Mouse (Mus musculus): ENCODE data around the gene E130309D02Rik. TPM values are rescaled to one million over a fixed set of nuclear protein-coding genes. Genes with fewer than 3 reads are reported as not detected.

The E130309D02Rik gene
- total and polyA plus RNA-seq, 3 experiments, result 13.1 to 17.5 (median 16.9) TPM

- H3K9ac ChIP-seq (ENCODE audit: low read depth, low read length), result no peak overlapping the region
- 24% methylated on average over 102 of the region's 103 CpGs for WGBS
Observed at GRCm38 (mm10) chr5:143253186-143253880, 61.8 kb downstream of the E130309D02Rik start.

DNA sequence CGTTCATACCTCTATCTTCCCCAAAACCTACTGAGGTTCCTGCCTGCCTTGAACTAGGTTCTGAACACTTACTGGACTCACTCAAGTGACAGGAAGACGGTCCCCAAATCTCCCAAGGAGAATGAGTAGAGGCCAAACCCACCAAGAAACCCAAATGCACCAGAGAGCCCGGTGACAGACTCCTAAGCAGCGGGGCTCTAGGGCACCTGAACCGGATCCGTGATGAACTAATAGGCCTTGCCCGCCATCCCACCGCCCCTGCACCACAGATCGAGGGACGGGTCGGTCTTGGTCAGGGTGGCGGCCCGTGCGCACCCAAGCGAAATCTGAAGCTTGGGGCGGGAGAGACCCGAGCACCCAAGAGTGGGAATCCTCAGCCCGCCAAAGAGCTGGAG, 62.4 kb downstream of the E130309D02Rik start:
- no peak for TF ChIP-seq POLR2A (IDR thresholded peaks at IDR 0.05; ENCODE audit: insufficient read depth, low read depth, low read length)
- TF ChIP-seq EP300 (IDR thresholded peaks at IDR 0.05; ENCODE audit: insufficient read depth, low read depth, low read length), result no peak
- no peak for TF ChIP-seq CTCF (IDR thresholded peaks at IDR 0.05)

More at GRCm38 (mm10) chr5:143253186-143253880, 61.8 kb downstream of the E130309D02Rik start:
- Histone ChIP-seq H3K27me3 (ENCODE audit: control insufficient read depth, insufficient read depth, low read length) (peaks cover 10% of the 10 kb centered on the region), H3K79me2 (replicated peaks; ENCODE audit: control insufficient read depth, insufficient read depth, low read length) (no peaks in the 10 kb centered on the region), H3K27ac (no peak overlapping the region), H3K4me1 (ENCODE audit: control insufficient read depth, insufficient read depth, low read length) (no peaks in the 10 kb centered on the region), H3K4me3 (no peak overlapping the region), H3K36me3 (ENCODE audit: control insufficient read depth, insufficient read depth, low read length) (no peaks in the 10 kb centered on the region)
- DNase-seq, result no peak
- TF ChIP-seq CTCF (IDR thresholded peaks at IDR 0.05), result no peak
- no peak for TF ChIP-seq POLR2A (IDR thresholded peaks at IDR 0.05; ENCODE audit: insufficient read depth, low read depth, low read length)
- no peak for TF ChIP-seq EP300 (IDR thresholded peaks at IDR 0.05; ENCODE audit: insufficient read depth, low read depth, low read length)
- intact Hi-C loops (cut with DNase I), result no loop called here

DNA sequence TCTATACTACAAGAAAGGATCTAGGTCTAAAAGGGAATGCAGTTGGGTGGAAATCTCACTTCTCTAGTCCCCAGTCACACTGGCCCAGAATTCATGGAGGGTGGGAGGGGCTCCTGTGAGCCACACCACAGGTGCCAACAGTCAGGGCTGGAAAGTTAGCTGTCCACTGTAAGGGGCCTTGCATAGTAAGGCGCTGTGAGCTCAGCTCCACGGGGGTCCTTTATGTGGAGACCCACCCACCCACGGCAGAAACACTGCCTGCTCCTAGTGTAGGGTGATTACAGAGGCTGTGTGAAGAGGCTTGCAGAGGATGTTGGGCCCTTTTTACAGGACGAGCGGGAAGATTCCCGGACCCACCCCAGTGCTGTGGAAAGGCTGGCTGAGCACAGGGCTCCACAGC, 63.1 kb downstream of the E130309D02Rik start:
- no peak for DNase-seq
- Histone ChIP-seq H3K9ac (ENCODE audit: low read depth, low read length) (no peak overlapping the region), H3K36me3 (ENCODE audit: control insufficient read depth, insufficient read depth, low read length) (no peaks in the 10 kb centered on the region), H3K4me1 (ENCODE audit: control insufficient read depth, insufficient read depth, low read length) (no peaks in the 10 kb centered on the region), H3K27ac (no peak overlapping the region), H3K79me2 (replicated peaks; ENCODE audit: control insufficient read depth, insufficient read depth, low read length) (no peaks in the 10 kb centered on the region), H3K27me3 (ENCODE audit: control insufficient read depth, insufficient read depth, low read length) (peaks cover 10% of the 10 kb centered on the region), H3K4me3 (no peak overlapping the region)
- intact Hi-C loops (cut with DNase I), result no loop called here
- no peak for TF ChIP-seq POLR2A (IDR thresholded peaks at IDR 0.05; ENCODE audit: insufficient read depth, low read depth, low read length)
- TF ChIP-seq EP300 (IDR thresholded peaks at IDR 0.05; ENCODE audit: insufficient read depth, low read depth, low read length), result no peak
- TF ChIP-seq CTCF (IDR thresholded peaks at IDR 0.05), result no peak
- 63% methylated on average over 6 of the region's 6 CpGs for WGBS

More for the DNA sequence above, 62.4 kb downstream of the E130309D02Rik start:
- intact Hi-C loops (cut with DNase I), result no loop called here
- no peak for DNase-seq
- Histone ChIP-seq H3K79me2 (replicated peaks; ENCODE audit: control insufficient read depth, insufficient read depth, low read length) (no peaks in the 10 kb centered on the region), H3K9ac (ENCODE audit: low read depth, low read length) (no peak overlapping the region), H3K4me1 (ENCODE audit: control insufficient read depth, insufficient read depth, low read length) (no peaks in the 10 kb centered on the region), H3K4me3 (no peak overlapping the region), H3K36me3 (ENCODE audit: control insufficient read depth, insufficient read depth, low read length) (no peaks in the 10 kb centered on the region), H3K27ac (no peak overlapping the region), H3K27me3 (ENCODE audit: control insufficient read depth, insufficient read depth, low read length) (peaks cover 10% of the 10 kb centered on the region)
- WGBS, result 57% methylated on average over 18 of the region's 18 CpGs

Other genes with a start within 250 kb of the E130309D02Rik start
- gene Rnf216, start 202.4 kb downstream of the E130309D02Rik start, total RNA-seq (2021), result 10 to 100 TPM; 23.3 to 23.8 TPM
- gene Rnf216, start 202.4 kb downstream of the E130309D02Rik start, polyA plus RNA-seq (2012; rRNA removed), result 16.5 and 16.8 TPM in 2 replicates
- not detected for gene Olfr718-ps1, start 167.8 kb downstream of the E130309D02Rik start, total RNA-seq (2021)
- not detected in 2 replicates for gene Olfr718-ps1, start 167.8 kb downstream of the E130309D02Rik start, polyA plus RNA-seq (2012; rRNA removed)
- gene Rbak, start 134.6 kb downstream of the E130309D02Rik start, total RNA-seq (2021), result 1 to 10 TPM; 4.3 to 4.4 TPM
- gene Rbak, start 134.6 kb downstream of the E130309D02Rik start, polyA plus RNA-seq (2012; rRNA removed), result 1.9 and 3.6 TPM in 2 replicates
- gene Spdye4b, start 134.3 kb downstream of the E130309D02Rik start, total RNA-seq (2021), result not detected
- not detected in 2 replicates for gene Spdye4b, start 134.3 kb downstream of the E130309D02Rik start, polyA plus RNA-seq (2012; rRNA removed)
- gene Spdye4a, start 88.5 kb downstream of the E130309D02Rik start, total RNA-seq (2021), result not detected
- 0.14 TPM in 1 of 2 replicates, not detected in the other for gene Spdye4a, start 88.5 kb downstream of the E130309D02Rik start, polyA plus RNA-seq (2012; rRNA removed)
- 1 to 10 TPM; 7.9 to 8.2 TPM for gene Zfp12, start 80.2 kb downstream of the E130309D02Rik start, total RNA-seq (2021)
- gene Zfp12, start 80.2 kb downstream of the E130309D02Rik start, polyA plus RNA-seq (2012; rRNA removed), result 6.7 and 12.7 TPM in 2 replicates
- 1 to 10 TPM; 4.5 to 5.4 TPM for gene Zfp316, start 45.3 kb downstream of the E130309D02Rik start, total RNA-seq (2021)
- 3.0 and 3.6 TPM in 2 replicates for gene Zfp316, start 45.3 kb downstream of the E130309D02Rik start, polyA plus RNA-seq (2012; rRNA removed)
- gene Zfp853, start 21.7 kb downstream of the E130309D02Rik start, total RNA-seq (2021), result under 1 TPM; 0.13 to 0.14 TPM
- gene Zfp853, start 21.7 kb downstream of the E130309D02Rik start, polyA plus RNA-seq (2012; rRNA removed), result 0.35 and 0.39 TPM in 2 replicates
- 10 to 100 TPM; 26.6 to 26.7 TPM for gene Zdhhc4, start 13.9 kb upstream of the E130309D02Rik start, total RNA-seq (2021)
- 48.4 and 49.7 TPM in 2 replicates for gene Zdhhc4, start 13.9 kb upstream of the E130309D02Rik start, polyA plus RNA-seq (2012; rRNA removed)
- not detected for gene Grid2ip, start 42.0 kb upstream of the E130309D02Rik start, total RNA-seq (2021)
- not detected in 2 replicates for gene Grid2ip, start 42.0 kb upstream of the E130309D02Rik start, polyA plus RNA-seq (2012; rRNA removed)
- gene Kdelr2, start 88.5 kb upstream of the E130309D02Rik start, total RNA-seq (2021), result 10 to 100 TPM; 49.6 to 52.3 TPM
- 50.5 and 76.6 TPM in 2 replicates for gene Kdelr2, start 88.5 kb upstream of the E130309D02Rik start, polyA plus RNA-seq (2012; rRNA removed)
- 1 to 10 TPM; 7.6 to 8.2 TPM for gene Daglb, start 149.2 kb upstream of the E130309D02Rik start, total RNA-seq (2021)
- gene Daglb, start 149.2 kb upstream of the E130309D02Rik start, polyA plus RNA-seq (2012; rRNA removed), result 9.7 and 12.2 TPM in 2 replicates
- gene Rac1, start 212.7 kb upstream of the E130309D02Rik start, total RNA-seq (2021), result 100 to 1,000 TPM; 219 to 231 TPM
- gene Rac1, start 212.7 kb upstream of the E130309D02Rik start, polyA plus RNA-seq (2012; rRNA removed), result 204 and 351 TPM in 2 replicates

Data from heart, adult 2 months (tissue).